Mouse (Mus musculus) midbrain, embryonic 13.5 days (tissue): ENCODE measurements around the gene Nmi. TPM values are rescaled to one million over a fixed set of nuclear protein-coding genes. Genes with fewer than 3 reads are reported as not detected.
"Not testable (repeated sequence)": the region's sequence is repeated elsewhere in the genome, so short reads cannot be mapped to it uniquely, and the experiment has no call there.

Source experiments
- ATAC-seq: fragments of 200-750 bp; cut with Nextera tagmentation; 2 replicates; pipeline ENCODE4 v1.8.0; 2017; ENCODE audit warnings: mild to moderate bottlenecking, moderate TSS enrichment, moderate library complexity
- H3K27ac ChIP-seq: fragments of 300-500 bp; sonication (generic); 2 replicates; pipeline ENCODE4 v1.5.1; 2015; ENCODE audit warnings: inconsistent platforms, mild to moderate bottlenecking, moderate library complexity
- H3K27me3 ChIP-seq: fragments of 300-500 bp; sonication (generic); 2 replicates; pipeline ENCODE4 v1.6.1; 2015; ENCODE audit warnings: mild to moderate bottlenecking, inconsistent platforms
- H3K36me3 ChIP-seq: fragments of 300-500 bp; sonication (generic); 2 replicates; pipeline ENCODE4 v1.6.1; 2015; ENCODE audit warnings: mild to moderate bottlenecking, inconsistent platforms
- H3K4me1 ChIP-seq: fragments of 300-500 bp; sonication (generic); replicated peaks from 2 replicates; pipeline ENCODE4 v1.6.1; 2015; ENCODE audit warnings: inconsistent platforms
- H3K4me2 ChIP-seq: fragments of 300-500 bp; sonication (generic); replicated peaks from 2 replicates; pipeline ENCODE4 v1.6.1; 2015; ENCODE audit warnings: moderate library complexity, mild to moderate bottlenecking, inconsistent platforms
- H3K4me3 ChIP-seq: fragments of 300-500 bp; sonication (generic); replicated peaks from 2 replicates; pipeline ENCODE4 v1.5.1; 2015; ENCODE audit warnings: mild to moderate bottlenecking, inconsistent platforms
- H3K9ac ChIP-seq: fragments of 300-500 bp; sonication (generic); replicated peaks from 2 replicates; pipeline ENCODE4 v1.6.1; 2015; ENCODE audit warnings: mild to moderate bottlenecking, inconsistent platforms
- H3K9me3 ChIP-seq: fragments of 300-500 bp; sonication (generic); 2 replicates; pipeline ENCODE4 v1.6.1; 2016; ENCODE audit warnings: mild to moderate bottlenecking, inconsistent platforms
- whole genome bisulfite sequencing: fragments of 180-500 bp; shearing (Covaris S2); methylation state at CpG from one replicate; pipeline ENCODE4 v1.1.7; 2015; 5-methylcytosine and 5-hydroxymethylcytosine counted together
- polyA plus RNA-seq: library from polyadenylated mRNA; unstranded; fragments of >200 nt; fragmentation: Nextera tagmentation; extraction: Ambion mirVana; gene quantifications from 2 replicates; pipeline ENCODE4 v1.2.1, GENCODE M21; 2015

Gene Nmi
- 4.5 and 4.6 TPM in 2 replicates for polyA plus RNA-seq

DNA sequence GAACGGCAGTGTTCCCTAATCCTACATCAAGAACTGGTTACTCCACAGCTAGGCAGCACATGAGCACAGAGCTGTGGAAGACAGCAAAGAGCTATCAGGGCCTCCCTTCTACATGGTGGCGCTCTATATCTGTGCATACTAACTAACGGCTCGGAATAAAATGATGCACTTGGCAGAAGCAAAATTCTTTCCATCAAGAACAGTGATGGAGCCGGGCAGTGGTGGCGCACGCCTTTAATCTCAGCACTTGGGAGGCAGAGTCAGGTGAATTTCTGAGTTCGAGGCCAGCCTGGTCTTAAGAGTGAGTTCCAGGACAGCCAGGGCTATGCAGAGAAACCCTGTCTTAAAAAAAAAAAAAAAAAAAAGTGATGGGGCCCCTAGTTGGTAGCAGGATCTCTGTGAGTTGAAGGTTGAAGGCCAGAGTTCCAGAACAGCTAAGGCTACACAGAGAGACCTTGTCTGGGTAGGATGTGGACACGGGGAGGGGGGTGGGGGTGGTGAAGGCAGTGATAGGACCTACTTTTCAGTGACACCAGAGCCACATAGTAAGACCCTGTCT lies at the start of gene Nmi:
Gene Nmi (minus strand): TSS at position 85 of the 559 bp plus-strand sequence.
- ATAC-seq = peak; percentile 59; the same call in 1 of the 2 replicates
- peak within 1 kb of the TSS; percentile 71 for H3K4me2 ChIP-seq
- no peaks in the 10 kb centered on the region for H3K9me3 ChIP-seq
- 0 out of 2 replicates have a peak, but pooled peaks cover 5% of the 10 kb centered on the region for H3K4me1 ChIP-seq
- H3K9ac ChIP-seq = peak within 1 kb of the TSS; percentile 60
- H3K4me3 ChIP-seq = peak within 1 kb of the TSS; percentile 49
- no peak within 1 kb of the TSS for H3K27ac ChIP-seq
- no peaks in the 10 kb centered on the region for H3K27me3 ChIP-seq
- no peaks in the 10 kb centered on the region for H3K36me3 ChIP-seq
- WGBS = 71% methylated on average over 9 of the region's 9 CpGs

DNA sequence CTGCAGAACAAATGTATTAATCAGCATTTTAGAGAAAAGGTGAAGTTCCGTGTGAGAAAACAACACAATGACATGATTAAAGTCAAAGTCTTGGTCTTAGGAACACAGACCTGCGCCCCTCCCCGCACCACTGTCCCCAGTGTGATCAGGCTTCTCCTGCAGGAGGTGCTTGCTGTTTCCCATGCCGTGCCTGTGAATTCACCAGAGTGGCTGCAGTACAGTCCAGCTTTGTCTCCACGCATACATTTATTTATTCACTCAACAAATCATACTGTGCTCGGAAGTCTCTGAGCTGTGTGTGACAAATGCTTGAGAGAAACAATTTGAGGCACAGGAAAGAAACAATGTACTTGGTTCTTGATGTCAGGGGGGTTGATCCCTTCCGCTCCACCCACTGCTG lies 43.1 kb upstream of the Nmi start:
- Histone ChIP-seq H3K4me2 (no peak overlapping the region), H3K36me3 (no peaks in the 10 kb centered on the region), H3K27ac (no peak overlapping the region), H3K9ac (no peak overlapping the region), H3K9me3 (no peaks in the 10 kb centered on the region), H3K4me1 (peaks cover 5% of the 10 kb centered on the region; the same call in 1 of the 2 replicates), H3K4me3 (no peak overlapping the region), H3K27me3 (no peaks in the 10 kb centered on the region)
- 20% methylated on average over 7 of the region's 7 CpGs for WGBS
- no peak for ATAC-seq

DNA sequence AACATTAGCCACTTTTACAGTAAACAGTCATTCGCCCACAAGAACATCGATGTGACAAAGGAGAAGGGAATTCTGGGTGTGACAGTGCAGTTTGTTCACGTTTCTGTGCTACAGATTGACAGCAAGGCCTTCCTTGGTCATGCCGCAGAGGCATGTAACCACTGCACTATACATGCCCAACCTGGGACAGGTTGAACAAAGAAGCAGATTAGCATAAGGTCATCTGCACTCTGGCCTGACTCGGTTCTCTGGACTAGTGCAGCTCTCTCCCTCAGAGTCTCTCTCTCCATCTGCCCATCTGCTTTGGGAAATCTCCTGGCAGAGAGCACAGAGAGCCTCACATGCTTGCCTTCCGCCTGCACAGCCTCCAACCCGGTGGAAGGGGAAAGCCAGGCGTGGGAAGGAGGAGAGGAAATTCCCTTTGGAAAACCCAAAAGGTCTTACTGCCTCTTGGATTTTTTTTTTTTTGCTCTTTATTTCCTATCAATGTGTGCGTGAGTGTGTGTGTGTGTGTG lies 40.1 kb upstream of the Nmi start:
- H3K4me2 ChIP-seq = no peak overlapping the region
- H3K36me3 ChIP-seq = no peaks in the 10 kb centered on the region
- H3K27ac ChIP-seq = no peak overlapping the region
- no peak for ATAC-seq
- H3K4me3 ChIP-seq = no peak overlapping the region
- H3K9me3 ChIP-seq = no peaks in the 10 kb centered on the region
- peaks cover 5% of the 10 kb centered on the region; the same call in 1 of the 2 replicates for H3K4me1 ChIP-seq
- H3K9ac ChIP-seq = no peak overlapping the region
- 71% methylated on average over 9 of the region's 9 CpGs for WGBS
- no peaks in the 10 kb centered on the region for H3K27me3 ChIP-seq

DNA sequence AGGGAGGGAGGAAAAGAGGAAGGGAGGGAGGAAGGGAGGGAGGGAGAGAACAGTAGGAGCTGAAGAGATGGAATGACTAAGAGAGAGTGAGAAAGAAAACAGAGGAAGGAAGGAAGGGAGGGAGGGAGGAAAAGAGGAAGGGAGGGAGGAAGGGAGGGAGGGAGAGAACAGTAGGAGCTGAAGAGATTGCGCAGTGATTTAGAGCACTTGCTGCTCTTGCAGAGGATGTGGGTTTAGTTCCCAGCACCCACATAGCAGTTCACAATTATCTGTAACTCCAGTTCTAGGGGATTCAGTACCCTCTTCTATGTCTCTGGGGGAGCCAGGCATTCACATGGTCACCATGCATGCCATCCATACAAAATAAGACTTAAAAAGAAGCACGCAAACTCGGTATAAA lies 38.5 kb upstream of the Nmi start:
- not testable (repeated sequence) for H3K4me1 ChIP-seq, H3K36me3 ChIP-seq, ATAC-seq, H3K4me2 ChIP-seq, H3K27me3 ChIP-seq, H3K27ac ChIP-seq, H3K9me3 ChIP-seq, H3K9ac ChIP-seq, H3K4me3 ChIP-seq
- WGBS = 82% methylated on average over 3 of the region's 3 CpGs

DNA sequence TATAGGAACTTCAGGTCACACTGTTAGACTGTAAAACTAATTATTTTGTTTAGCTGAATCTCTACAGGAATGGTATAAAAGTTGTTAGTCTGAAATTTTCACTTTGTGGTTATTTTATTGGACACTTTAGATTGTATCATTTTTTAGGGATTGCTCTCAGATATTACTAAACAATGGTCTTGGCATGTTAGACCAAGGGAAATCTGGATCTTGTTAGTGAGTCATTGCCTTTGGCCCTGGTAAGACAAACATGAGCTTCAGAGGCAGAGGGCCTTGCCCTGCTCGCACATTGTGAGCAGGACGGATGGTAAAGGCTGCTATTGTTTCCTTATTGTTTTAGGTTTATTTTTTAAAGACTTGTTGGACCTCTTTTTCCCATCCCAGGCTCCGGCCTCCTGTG lies 33.1 kb upstream of the Nmi start:
- H3K4me3 ChIP-seq = no peak overlapping the region
- no peak overlapping the region for H3K27ac ChIP-seq
- no peak for ATAC-seq
- H3K27me3 ChIP-seq = no peaks in the 10 kb centered on the region
- no peaks in the 10 kb centered on the region for H3K9me3 ChIP-seq
- WGBS = 67% methylated on average over 3 of the region's 3 CpGs
- H3K4me2 ChIP-seq = no peak overlapping the region
- no peak overlapping the region for H3K9ac ChIP-seq
- no peaks in the 10 kb centered on the region for H3K4me1 ChIP-seq
- H3K36me3 ChIP-seq = no peaks in the 10 kb centered on the region

DNA sequence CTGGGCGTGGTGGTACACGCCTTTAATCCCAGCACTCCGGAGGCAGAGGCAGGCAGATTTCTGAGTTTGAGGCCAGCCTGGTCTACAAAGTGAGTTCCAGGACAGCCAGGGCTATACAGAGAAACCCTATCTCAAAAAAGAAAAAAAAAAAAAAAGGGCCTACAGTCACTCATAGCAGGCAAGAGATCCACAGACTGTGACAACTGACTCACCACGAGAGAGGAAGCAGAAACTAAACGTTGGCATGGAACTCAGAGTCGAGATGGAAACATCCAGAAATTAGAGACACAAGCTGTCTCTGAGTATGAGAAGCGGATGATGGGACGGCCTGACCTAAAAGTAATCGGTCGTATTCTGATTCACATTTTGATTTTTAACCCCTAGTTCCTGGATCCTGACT lies 29.0 kb upstream of the Nmi start:
- not testable (repeated sequence) for H3K9ac ChIP-seq, H3K27me3 ChIP-seq, H3K4me3 ChIP-seq, ATAC-seq, H3K9me3 ChIP-seq, H3K4me1 ChIP-seq, H3K4me2 ChIP-seq, H3K27ac ChIP-seq, H3K36me3 ChIP-seq
- 93% methylated on average over 10 of the region's 10 CpGs for WGBS

DNA sequence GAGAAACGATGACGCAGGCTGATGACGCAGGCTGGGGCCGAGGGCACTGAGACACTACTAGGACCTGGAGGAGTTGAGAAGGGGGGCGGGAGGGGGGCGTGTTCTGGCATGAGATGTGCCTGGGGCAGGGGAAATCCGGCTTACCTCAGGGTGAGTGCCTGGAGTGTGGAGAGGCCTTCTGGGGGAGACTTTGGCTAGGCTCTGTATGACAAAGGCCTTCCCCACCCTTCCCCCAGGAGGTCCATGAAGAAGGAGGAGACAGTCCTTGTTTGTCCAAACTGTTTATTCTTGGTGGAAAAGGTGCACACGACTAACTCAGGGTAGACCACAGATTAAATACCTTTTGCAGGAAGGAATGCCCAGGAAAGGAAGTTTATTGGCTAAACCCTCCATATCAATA lies 28.2 kb upstream of the Nmi start:
- H3K9ac ChIP-seq = no peak overlapping the region
- no peak for ATAC-seq
- no peaks in the 10 kb centered on the region for H3K36me3 ChIP-seq
- no peaks in the 10 kb centered on the region for H3K27me3 ChIP-seq
- 90% methylated on average over 8 of the region's 8 CpGs for WGBS
- no peak overlapping the region for H3K4me3 ChIP-seq
- no peak overlapping the region for H3K4me2 ChIP-seq
- H3K27ac ChIP-seq = no peak overlapping the region
- no peaks in the 10 kb centered on the region for H3K9me3 ChIP-seq
- H3K4me1 ChIP-seq = no peaks in the 10 kb centered on the region

DNA sequence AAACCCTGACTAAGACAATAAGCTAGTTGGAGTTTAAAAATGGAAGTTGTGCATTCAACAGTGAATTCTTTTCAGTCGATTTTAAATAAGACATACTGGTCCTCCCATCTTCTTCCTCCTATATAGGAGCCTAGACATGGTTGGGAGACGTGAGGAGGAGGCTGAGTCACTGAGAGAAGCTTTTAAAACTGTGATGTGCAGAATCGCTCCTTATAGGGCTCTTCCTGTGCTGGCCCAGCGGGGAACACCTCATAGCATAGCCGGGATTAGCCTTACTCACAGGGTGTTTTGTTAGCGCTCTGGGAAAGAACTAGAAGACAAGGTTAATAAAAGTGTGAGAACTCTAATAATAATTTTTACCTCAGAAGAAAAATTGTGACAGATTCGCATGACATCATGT lies 26.7 kb upstream of the Nmi start:
- H3K4me3 ChIP-seq = no peak overlapping the region
- H3K4me2 ChIP-seq = no peak overlapping the region
- ATAC-seq = no peak
- H3K4me1 ChIP-seq = no peaks in the 10 kb centered on the region
- H3K27me3 ChIP-seq = no peaks in the 10 kb centered on the region
- H3K27ac ChIP-seq = no peak overlapping the region
- H3K36me3 ChIP-seq = no peaks in the 10 kb centered on the region
- no peak overlapping the region for H3K9ac ChIP-seq
- H3K9me3 ChIP-seq = no peaks in the 10 kb centered on the region
- 53% methylated on average over 7 of the region's 7 CpGs for WGBS

DNA sequence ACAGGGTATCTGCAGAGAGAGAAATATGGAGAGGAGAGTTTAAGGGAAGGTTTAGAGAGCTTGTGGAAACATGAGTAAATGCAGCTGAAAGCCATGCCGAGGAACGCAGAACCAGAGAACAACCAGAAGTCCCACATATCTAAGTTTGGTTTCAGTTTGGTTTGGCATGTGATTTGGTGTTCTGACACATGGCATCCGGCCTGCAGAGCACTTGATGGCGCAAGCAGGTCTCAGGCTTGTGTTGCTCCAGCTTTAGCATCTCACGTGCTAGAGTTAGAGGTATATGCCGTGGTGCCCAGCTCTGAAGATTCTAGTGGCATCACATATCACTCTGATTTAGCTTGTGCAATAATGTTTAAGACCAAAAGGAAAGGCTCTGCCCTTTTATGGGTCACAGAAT lies 18.2 kb upstream of the Nmi start:
- Histone ChIP-seq H3K4me2 (no peak overlapping the region), H3K27ac (no peak overlapping the region), H3K4me1 (no peaks in the 10 kb centered on the region), H3K4me3 (no peak overlapping the region), H3K36me3 (no peaks in the 10 kb centered on the region), H3K9me3 (no peaks in the 10 kb centered on the region), H3K9ac (no peak overlapping the region), H3K27me3 (no peaks in the 10 kb centered on the region)
- ATAC-seq = no peak
- WGBS = 94% methylated on average over 6 of the region's 6 CpGs

DNA sequence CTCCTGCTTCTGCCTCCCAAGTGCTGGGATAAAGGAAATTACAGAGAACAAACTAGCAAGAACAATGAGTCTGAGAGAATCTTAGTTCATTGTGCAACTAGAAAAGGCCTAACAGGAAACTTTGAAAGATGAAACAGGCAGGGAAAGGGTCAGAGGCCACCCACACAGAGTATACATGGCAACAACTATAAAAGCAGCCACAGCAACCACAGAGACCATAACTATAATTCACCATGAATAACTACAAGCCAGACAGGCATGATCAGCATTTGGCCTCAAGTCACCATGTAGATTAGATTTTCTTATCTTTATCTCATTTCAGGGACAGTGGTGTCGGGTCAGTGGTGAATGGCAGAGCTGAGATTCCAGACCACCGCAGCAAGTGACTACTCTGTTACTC lies 16.3 kb upstream of the Nmi start:
- Histone ChIP-seq H3K27ac (no peak overlapping the region), H3K4me2 (no peak overlapping the region), H3K9me3 (no peaks in the 10 kb centered on the region), H3K36me3 (no peaks in the 10 kb centered on the region), H3K4me1 (no peaks in the 10 kb centered on the region), H3K27me3 (no peaks in the 10 kb centered on the region), H3K9ac (no peak overlapping the region), H3K4me3 (no peak overlapping the region)
- no peak for ATAC-seq
- WGBS = 84% methylated on average over 2 of the region's 2 CpGs

DNA sequence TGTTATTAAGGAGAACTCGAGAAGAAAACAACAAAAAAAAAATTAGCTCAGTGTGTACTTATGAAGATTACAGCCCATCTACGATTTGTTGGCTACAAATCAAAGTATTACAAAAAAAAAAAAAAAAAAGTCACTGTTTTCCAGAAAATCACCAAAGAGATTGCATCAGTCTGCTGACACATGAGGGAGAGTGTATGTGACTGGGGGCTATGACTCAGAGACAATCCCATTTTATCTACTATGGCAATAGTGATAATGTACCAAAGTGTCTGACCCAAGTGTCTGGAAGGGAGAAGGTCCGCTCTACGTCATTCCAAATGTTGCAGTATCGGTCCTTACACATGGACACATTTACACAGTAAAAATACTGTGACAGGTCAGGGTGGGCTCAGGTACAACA lies 13.4 kb upstream of the Nmi start:
- no peak overlapping the region for H3K9ac ChIP-seq
- H3K27me3 ChIP-seq = no peaks in the 10 kb centered on the region
- H3K36me3 ChIP-seq = no peaks in the 10 kb centered on the region
- H3K4me2 ChIP-seq = no peak overlapping the region
- WGBS = 85% methylated on average over 5 of the region's 5 CpGs
- H3K9me3 ChIP-seq = no peaks in the 10 kb centered on the region
- no peaks in the 10 kb centered on the region for H3K4me1 ChIP-seq
- H3K27ac ChIP-seq = no peak overlapping the region
- ATAC-seq = no peak
- H3K4me3 ChIP-seq = no peak overlapping the region

DNA sequence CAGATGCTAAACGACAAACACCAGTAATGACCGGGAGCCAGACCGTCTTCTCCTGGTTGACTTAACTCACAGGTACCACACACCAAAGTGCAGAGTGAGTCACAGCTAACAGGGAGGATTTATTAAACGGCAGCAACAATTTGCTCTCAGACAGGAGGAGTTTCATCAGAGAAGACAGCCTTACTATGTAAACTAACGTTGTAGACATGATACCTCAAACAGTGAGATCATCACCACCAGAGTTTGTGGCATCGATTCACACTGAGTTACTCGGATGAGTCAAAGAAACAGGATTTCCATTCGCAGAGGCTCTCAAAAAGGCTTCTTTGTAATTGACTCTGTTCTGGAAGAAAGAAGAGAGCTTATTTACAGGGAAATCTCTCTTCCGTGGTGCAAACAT lies 12.9 kb upstream of the Nmi start:
- no peak for ATAC-seq
- Histone ChIP-seq H3K9me3 (no peaks in the 10 kb centered on the region), H3K27me3 (no peaks in the 10 kb centered on the region), H3K27ac (no peak overlapping the region), H3K9ac (no peak overlapping the region), H3K4me1 (no peaks in the 10 kb centered on the region), H3K4me2 (no peak overlapping the region), H3K4me3 (no peak overlapping the region), H3K36me3 (no peaks in the 10 kb centered on the region)
- WGBS = 71% methylated on average over 9 of the region's 9 CpGs

DNA sequence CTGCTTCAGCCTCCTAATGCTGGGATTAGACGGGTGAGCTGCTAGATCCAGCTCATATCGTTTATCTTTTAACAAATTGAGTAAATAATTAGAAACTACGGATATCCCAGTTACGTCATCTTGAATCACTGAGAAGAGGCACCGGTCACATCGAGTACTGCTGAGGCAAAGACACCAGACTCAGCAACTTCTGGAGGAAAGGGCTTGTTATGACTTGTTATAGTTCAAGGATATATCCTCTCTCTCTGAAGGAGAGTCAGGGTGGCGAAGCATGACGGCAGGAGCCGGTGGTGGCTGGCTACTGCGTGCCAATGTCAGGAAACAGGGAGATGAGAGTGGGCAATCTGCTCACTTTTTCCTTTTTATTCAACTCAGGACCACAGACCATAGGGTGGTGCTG lies 11.9 kb upstream of the Nmi start:
- Histone ChIP-seq H3K4me1 (no peaks in the 10 kb centered on the region), H3K27ac (no peak overlapping the region), H3K9ac (no peak overlapping the region), H3K36me3 (no peaks in the 10 kb centered on the region), H3K4me2 (no peak overlapping the region), H3K27me3 (no peaks in the 10 kb centered on the region), H3K4me3 (no peak overlapping the region), H3K9me3 (no peaks in the 10 kb centered on the region)
- 95% methylated on average over 10 of the region's 10 CpGs for WGBS
- ATAC-seq = no peak
